Mouse (Mus musculus): ENCODE data around the gene Hsd17b11. TPM values are rescaled to one million over a fixed set of nuclear protein-coding genes. Genes with fewer than 3 reads are reported as not detected.

The Hsd17b11 gene
- total and polyA plus RNA-seq, 2 experiments from 2014 or later, result 4.6 to 10.9 TPM

DNA sequence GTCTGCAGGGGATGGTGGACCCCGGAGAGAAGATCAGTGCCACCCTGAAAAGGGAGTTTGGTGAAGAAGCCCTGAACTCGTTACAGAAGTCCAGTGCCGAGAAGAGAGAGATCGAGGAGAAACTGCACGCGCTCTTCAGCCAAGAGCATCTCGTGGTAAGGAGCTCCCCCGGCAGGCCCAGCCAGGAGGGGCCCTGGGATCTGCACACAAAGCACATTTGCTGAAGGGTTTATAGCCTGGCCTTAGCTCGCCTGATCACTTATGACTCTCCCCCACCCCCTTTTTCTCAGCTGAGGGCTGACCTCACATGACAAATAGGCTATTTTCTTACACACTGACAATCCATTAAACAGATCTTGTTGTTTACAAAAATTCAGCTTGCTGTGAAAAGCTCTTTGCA is 37.9 kb upstream of the Hsd17b11 start:
- 71% methylated on average over 9 of the region's 9 CpGs for WGBS
- no peak; the same call in 1 of the 2 replicates for ATAC-seq
- Histone ChIP-seq H3K4me1 (ENCODE audit: insufficient read depth) (no peaks in the 10 kb centered on the region), H3K4me2 (ENCODE audit: low read depth) (no peak overlapping the region), H3K9ac (no peak overlapping the region), H3K9me3 (ENCODE audit: low read length) (no peaks in the 10 kb centered on the region), H3K4me3 (ENCODE audit: low read depth, low read length) (no peak overlapping the region), H3K27me3 (ENCODE audit: insufficient read depth, low read length) (no peaks in the 10 kb centered on the region), H3K36me3 (ENCODE audit: insufficient read depth) (peaks cover 46% of the 10 kb centered on the region), H3K27ac (ENCODE audit: low read depth, low read length) (no peak overlapping the region)
- DNase-seq, result no peak
- TF ChIP-seq CTCF (IDR thresholded peaks at IDR 0.05; ENCODE audit: low read depth), result no peak

DNA sequence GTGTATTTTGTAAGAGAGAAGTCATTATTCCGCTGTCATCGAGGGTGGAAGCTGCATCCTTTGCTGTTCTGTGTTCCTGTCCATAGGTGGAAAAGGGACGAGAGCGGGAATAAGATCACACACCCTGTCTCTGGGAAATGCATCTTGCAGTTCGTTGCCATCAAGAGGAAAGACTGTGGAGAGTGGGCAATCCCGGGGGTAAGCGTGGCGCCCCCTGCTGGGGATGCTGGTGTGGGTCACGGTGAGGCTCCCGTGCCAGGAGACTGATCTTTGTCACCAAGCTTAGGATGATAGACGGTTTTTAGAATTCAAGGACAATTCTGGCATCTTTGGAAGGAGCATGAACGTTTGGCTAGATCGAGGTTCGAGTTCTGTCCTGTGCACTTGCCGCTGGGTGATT is 36.3 kb upstream of the Hsd17b11 start:
- Histone ChIP-seq H3K9ac (no peak overlapping the region), H3K4me1 (ENCODE audit: insufficient read depth) (no peaks in the 10 kb centered on the region), H3K27ac (ENCODE audit: low read depth, low read length) (no peak overlapping the region), H3K4me2 (ENCODE audit: low read depth) (no peak overlapping the region), H3K9me3 (ENCODE audit: low read length) (no peaks in the 10 kb centered on the region), H3K4me3 (ENCODE audit: low read depth, low read length) (no peak overlapping the region), H3K36me3 (ENCODE audit: insufficient read depth) (peaks cover 38% of the 10 kb centered on the region), H3K27me3 (ENCODE audit: insufficient read depth, low read length) (no peaks in the 10 kb centered on the region)
- 66% methylated on average over 15 of the region's 15 CpGs for WGBS
- TF ChIP-seq CTCF (IDR thresholded peaks at IDR 0.05; ENCODE audit: low read depth), result peak; percentile 58
- no peak for DNase-seq
- no peak for ATAC-seq

DNA sequence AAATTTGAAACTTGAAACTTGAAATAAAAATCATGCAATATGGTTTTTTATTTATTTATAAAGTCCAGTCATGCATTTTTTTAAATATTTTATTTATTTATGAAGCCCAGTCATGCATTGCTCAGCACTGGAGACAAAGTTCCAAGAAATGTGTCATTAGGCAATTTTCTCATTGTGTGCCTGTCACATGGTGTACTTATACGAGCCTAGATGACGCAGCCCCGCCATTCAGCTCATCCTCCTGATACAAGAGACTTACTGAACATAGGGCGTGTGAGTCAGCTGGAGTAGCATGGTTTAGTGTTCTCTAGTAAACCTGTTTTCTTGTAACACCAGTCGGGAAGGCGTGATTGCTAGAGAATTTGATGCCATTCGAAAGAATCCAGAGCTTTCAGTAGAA is 34.6 kb upstream of the Hsd17b11 start:
- no peak overlapping the region for H3K4me3 ChIP-seq (ENCODE audit: low read depth, low read length)
- H3K9me3 ChIP-seq (ENCODE audit: low read length), result no peaks in the 10 kb centered on the region
- no peaks in the 10 kb centered on the region for H3K4me1 ChIP-seq (ENCODE audit: insufficient read depth)
- peaks cover 31% of the 10 kb centered on the region for H3K36me3 ChIP-seq (ENCODE audit: insufficient read depth)
- no peak overlapping the region for H3K4me2 ChIP-seq (ENCODE audit: low read depth)
- 78% methylated on average over 7 of the region's 7 CpGs for WGBS
- no peaks in the 10 kb centered on the region for H3K27me3 ChIP-seq (ENCODE audit: insufficient read depth, low read length)
- H3K27ac ChIP-seq (ENCODE audit: low read depth, low read length), result no peak overlapping the region
- no peak overlapping the region for H3K9ac ChIP-seq
- DNase-seq (no peak), ATAC-seq (no peak)
- no peak for TF ChIP-seq CTCF (IDR thresholded peaks at IDR 0.05; ENCODE audit: low read depth)

DNA sequence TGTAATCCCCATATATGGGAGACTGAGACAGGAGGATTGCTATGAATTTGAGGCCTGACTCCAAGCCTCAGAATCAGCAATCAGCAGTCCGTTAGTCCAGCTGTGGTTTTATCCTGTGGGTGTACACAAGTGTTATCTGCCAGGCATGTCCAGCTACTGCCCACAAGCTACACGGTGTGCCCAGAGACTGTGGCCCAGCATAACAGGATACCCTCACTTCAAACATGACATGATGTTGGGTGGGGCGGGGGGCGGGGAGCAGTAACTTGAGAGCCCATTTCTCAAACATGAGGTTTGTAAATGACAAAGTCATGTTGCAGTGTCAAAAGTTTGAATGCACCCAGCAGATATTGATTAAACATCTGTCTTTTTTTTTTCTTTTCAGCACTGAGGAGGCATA is 34.1 kb upstream of the Hsd17b11 start:
- TF ChIP-seq CTCF (IDR thresholded peaks at IDR 0.05; ENCODE audit: low read depth), result no peak
- ATAC-seq (no peak), DNase-seq (no peak)
- H3K4me1 ChIP-seq (ENCODE audit: insufficient read depth), result no peaks in the 10 kb centered on the region
- H3K36me3 ChIP-seq (ENCODE audit: insufficient read depth), result peaks cover 26% of the 10 kb centered on the region
- WGBS, result 90% methylated on average over 4 of the region's 4 CpGs
- no peak overlapping the region for H3K4me3 ChIP-seq (ENCODE audit: low read depth, low read length)
- no peak overlapping the region for H3K27ac ChIP-seq (ENCODE audit: low read depth, low read length)
- no peaks in the 10 kb centered on the region for H3K9me3 ChIP-seq (ENCODE audit: low read length)
- H3K4me2 ChIP-seq (ENCODE audit: low read depth), result no peak overlapping the region
- H3K27me3 ChIP-seq (ENCODE audit: insufficient read depth, low read length), result no peaks in the 10 kb centered on the region
- no peak overlapping the region for H3K9ac ChIP-seq

DNA sequence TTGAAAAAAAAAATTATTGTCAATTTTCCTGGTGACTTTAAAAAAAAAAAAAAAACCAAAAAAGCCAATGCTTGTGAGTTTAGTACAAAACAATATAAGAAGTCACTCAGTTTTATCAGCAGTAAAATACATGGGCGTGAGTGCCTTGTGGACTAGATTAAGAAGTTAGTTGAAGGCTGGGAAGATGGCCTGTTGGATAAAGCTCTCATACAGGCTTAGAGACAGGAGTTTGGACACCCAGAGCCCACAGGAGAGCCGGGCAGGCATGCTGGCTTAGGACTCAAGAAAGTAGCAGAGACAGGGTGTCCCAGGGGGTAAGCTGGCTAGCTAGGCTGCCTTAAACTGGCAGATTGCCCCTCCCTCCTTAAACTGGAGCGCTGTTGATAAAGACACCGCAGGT is 33.2 kb upstream of the Hsd17b11 start:
- Histone ChIP-seq H3K9ac (no peak overlapping the region), H3K27ac (ENCODE audit: low read depth, low read length) (no peak overlapping the region), H3K4me3 (ENCODE audit: low read depth, low read length) (no peak overlapping the region), H3K27me3 (ENCODE audit: insufficient read depth, low read length) (no peaks in the 10 kb centered on the region), H3K4me1 (ENCODE audit: insufficient read depth) (no peaks in the 10 kb centered on the region), H3K36me3 (ENCODE audit: insufficient read depth) (peaks cover 25% of the 10 kb centered on the region), H3K4me2 (ENCODE audit: low read depth) (no peak overlapping the region), H3K9me3 (ENCODE audit: low read length) (no peaks in the 10 kb centered on the region)
- TF ChIP-seq CTCF (IDR thresholded peaks at IDR 0.05; ENCODE audit: low read depth), result no peak
- ATAC-seq (no peak), DNase-seq (no peak)
- WGBS, result 94% methylated on average over 4 of the region's 4 CpGs

DNA sequence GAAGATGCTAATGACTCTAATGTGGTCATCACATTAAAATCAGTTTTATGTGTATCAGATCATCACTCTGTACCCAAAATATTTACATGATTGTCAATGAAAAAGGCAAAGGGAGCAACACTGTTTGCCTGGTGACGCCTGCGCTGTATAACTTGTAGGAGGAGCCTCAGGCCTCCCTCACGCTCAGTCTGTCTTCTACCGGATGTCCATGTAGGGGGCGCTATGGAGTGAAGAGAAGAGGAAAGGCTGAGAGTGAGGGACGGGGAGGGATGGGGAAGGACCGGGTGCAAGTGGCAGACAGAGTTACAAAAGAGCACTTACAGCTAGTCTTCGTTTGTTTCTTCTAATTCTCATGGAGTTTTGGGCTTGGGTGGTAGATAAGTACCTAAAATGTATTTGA is 31.2 kb upstream of the Hsd17b11 start:
- H3K36me3 ChIP-seq (ENCODE audit: insufficient read depth), result peaks cover 13% of the 10 kb centered on the region; the same call in 1 of the 2 replicates
- peak; percentile 46 for TF ChIP-seq CTCF (IDR thresholded peaks at IDR 0.05; ENCODE audit: low read depth)
- H3K4me3 ChIP-seq (ENCODE audit: low read depth, low read length), result no peak overlapping the region
- H3K4me1 ChIP-seq (ENCODE audit: insufficient read depth), result peaks cover 5% of the 10 kb centered on the region; the same call in 1 of the 2 replicates
- no peak overlapping the region for H3K9ac ChIP-seq
- H3K9me3 ChIP-seq (ENCODE audit: low read length), result no peaks in the 10 kb centered on the region
- no peak overlapping the region for H3K27ac ChIP-seq (ENCODE audit: low read depth, low read length)
- ATAC-seq (no peak; the same call in 1 of the 2 replicates), DNase-seq (no peak)
- WGBS, result 61% methylated on average over 8 of the region's 8 CpGs
- no peaks in the 10 kb centered on the region for H3K27me3 ChIP-seq (ENCODE audit: insufficient read depth, low read length)
- H3K4me2 ChIP-seq (ENCODE audit: low read depth), result no peak overlapping the region

DNA sequence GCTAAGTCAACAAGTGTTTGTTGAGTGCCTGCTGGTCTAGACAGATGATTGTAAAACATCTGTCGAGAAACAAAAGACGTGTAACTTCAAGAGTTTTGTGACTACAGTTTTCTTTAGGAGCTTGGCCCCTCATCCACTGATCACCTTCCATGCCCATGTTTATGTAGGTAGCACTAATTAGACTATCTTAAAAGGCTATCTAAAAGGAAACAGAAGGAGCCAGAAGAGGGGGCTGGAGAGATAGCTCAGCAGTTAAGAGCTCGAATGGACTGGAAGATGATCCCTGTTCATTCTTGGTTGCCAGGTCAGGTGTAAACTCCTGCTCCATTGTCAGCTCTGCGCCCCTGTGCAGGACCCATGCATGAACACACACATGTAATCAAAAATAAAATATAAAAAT is 26.4 kb upstream of the Hsd17b11 start:
- Histone ChIP-seq H3K27me3 (ENCODE audit: insufficient read depth, low read length) (no peaks in the 10 kb centered on the region), H3K4me3 (ENCODE audit: low read depth, low read length) (no peak overlapping the region), H3K4me1 (ENCODE audit: insufficient read depth) (peaks cover 10% of the 10 kb centered on the region), H3K36me3 (ENCODE audit: insufficient read depth) (peaks cover 12% of the 10 kb centered on the region; the same call in 1 of the 2 replicates), H3K27ac (ENCODE audit: low read depth, low read length) (no peak overlapping the region), H3K4me2 (ENCODE audit: low read depth) (peak overlapping the region; percentile 69; the same call in 1 of the 2 replicates), H3K9ac (no peak overlapping the region), H3K9me3 (ENCODE audit: low read length) (no peaks in the 10 kb centered on the region)
- no peak for DNase-seq
- 51% methylated on average over 4 of the region's 4 CpGs for WGBS
- ATAC-seq, result no peak
- TF ChIP-seq CTCF (IDR thresholded peaks at IDR 0.05; ENCODE audit: low read depth), result 0 out of 2 replicates have a peak, but pooled peaks have one; percentile 24
